Mouse (Mus musculus): Measurements from ENCODE around the gene Slc44a4.

GRCm38 (mm10) chr17:34946486-34947140, 32.3 kb downstream of the Slc44a4 start:
- TF ChIP-seq CTCF (IDR thresholded peaks at IDR 0.05; ENCODE audit: extremely low read depth, insufficient read length, insufficient replicate concordance, low read depth, low read length) (no peak), POLR2A (IDR thresholded peaks at IDR 0.05; ENCODE audit: low read depth, low read length) (no peak)
